Mouse (Mus musculus) kidney, adult 8-10 months (tissue): Measurements from ENCODE around the gene Emx1.

ENCODE experiments used
- DNase-seq, 2 experiments: peaks; one replicate each; pipeline ENCODE4 v3.0.0; 2022

Emx1 gene

DNA sequence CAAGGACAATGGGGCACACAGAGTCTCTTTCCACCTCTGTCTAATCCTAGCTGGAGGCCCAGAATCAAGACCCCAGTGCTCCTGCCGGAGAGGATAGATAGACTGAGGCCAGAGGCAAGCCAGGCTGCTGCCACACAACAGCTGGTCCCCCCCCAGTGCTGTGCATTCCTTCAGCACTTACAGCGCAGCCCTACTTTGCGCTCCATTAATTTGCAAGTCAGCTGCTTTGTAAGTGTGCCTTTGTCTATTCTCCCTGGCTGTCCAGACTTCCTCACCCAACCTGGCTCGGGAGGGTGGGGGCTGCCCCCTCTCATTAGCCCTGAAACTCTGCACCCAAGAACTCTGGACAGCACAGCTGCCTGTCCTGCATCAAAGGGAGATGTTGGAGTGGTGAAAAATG is 44.8 kb downstream of the Emx1 start:
- DNase-seq, result no peak

DNA sequence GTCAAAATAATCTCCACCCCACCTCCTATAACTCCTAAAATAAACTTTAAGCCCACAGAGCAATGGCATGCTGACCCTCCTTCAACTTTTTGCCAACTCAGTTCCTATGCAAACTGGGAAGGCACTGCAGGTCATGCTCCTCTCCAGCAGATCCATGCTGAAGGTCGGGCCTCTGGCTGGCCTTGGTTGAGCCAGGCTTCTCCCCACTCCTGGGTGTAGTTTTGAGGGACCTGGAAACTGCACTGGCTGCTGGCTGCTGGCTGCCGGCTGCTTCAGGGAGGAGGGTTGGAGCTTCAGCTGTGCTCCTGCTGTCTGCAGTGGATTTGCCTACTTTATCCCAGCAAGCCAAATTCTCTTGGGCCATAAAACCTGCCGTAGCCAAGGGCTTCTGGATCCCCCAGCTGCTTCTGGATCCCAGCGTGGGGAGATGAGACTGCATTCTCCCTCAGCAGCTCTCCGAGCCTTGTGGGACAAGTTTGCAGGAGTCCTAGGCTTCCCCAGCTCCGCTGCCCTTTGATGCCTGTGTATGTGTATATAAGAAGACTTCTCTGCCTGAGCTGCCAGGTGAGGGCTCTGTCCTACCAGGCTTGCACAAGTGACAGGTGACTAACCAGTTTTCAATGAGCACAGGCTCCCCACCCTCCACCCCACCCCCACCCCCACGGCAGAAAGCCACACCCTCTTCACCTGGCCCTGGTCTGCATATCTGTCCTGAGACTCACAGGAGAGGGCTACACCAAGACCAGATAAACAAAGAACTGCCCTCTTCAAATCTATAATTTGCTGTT is 45.8 kb downstream of the Emx1 start:
- DNase-seq, result no peak

DNA sequence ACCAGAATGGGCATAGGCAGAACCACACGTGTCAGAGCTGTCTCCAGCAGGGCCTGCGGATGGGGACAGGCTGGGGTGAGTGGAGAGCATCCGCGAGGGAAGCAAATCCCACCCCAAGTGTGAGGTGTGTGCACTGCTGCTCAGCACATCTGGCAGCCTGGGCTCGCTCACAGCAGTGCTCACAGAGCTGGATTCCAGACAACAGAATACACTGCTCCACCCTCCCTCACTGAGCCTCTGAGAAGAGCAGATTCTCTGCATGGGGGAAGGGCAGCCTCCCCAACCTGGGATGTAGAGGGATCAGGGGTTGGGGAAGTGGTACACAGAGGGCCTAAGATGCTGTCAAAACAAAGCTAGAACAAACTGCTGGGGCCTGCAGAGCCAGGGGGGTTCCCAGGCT is 47.6 kb downstream of the Emx1 start:
- DNase-seq, result no peak

DNA sequence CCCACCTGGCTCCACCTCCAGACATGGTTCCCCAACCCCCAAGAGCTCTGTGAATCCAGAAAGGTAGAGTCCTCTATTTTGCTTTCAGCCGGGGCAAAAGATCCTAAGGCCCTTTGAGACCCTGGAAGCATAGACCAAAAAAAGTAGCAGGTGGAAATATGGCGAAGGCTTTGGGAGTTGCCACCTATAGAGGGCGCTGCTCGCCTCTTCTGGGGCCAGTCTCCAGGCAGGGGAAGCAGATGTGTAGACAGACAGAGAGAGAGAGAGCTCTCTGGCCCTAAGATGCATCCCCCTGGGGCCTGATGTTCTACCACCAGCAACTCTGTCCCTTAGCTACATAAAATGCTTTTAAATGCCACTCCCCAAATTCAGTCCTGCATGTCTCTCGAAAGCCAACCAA is 49.8 kb downstream of the Emx1 start:
- DNase-seq, result peak in 1 of 2 experiments; percentile 50

DNA sequence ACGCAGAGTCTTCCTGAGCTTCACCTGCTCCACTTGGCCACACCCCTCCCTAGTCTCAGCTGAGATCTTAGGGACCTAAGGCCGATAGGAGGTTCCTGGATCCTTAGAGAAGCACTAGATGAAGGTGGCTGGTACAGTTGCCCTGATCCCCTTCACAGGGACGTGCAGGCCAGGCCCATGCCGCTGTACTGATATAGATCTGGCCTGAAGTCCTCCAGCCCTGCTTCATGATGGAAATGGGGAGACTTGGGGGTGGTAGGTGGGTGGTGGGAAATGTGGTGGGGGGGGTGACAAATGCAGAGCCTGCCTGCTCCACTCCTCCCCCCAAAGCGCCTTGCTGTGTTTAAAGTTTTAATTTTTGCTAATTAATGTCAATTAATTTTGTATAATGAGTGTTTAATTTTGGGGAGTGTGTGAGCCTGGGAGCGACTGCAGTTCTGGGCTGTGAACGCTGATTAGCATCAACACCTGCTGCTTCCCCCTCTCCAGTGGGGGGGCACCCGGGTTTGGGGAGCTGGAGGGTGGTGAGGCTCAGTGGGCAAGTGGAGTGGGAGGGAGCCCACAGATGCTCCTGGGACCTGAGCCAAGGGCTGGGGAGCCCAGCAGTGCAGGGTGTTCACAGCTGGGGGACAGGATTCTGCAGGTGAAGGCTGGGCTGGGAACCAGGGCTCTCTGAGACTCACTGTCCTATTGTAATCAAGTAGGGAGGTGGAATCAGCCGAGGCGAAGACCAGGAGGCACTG is 50.5 kb downstream of the Emx1 start:
- no peak for DNase-seq

DNA sequence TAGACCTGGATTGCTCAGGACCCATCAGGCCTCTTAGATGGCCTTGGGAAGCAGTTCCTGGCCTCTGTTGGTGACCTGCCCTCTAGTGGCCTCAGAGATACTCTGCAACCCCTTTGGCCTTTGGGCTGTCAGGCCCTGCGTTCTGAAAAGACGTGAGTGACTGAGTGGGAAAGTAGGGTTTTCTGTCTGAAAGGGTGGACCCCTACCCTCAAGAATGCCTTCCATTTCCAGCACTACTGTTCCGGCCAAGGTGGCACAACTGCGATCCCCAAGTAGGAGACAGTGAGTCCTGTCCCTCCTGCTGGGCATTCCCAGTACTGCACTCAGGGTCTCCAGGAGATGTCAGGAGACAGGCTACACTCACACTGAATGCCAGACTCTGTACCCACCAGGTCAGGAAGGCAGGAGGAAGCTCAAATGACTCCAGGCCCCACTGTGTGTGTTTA is 51.8 kb downstream of the Emx1 start:
- DNase-seq, result peak; percentile 67 to 89

DNA sequence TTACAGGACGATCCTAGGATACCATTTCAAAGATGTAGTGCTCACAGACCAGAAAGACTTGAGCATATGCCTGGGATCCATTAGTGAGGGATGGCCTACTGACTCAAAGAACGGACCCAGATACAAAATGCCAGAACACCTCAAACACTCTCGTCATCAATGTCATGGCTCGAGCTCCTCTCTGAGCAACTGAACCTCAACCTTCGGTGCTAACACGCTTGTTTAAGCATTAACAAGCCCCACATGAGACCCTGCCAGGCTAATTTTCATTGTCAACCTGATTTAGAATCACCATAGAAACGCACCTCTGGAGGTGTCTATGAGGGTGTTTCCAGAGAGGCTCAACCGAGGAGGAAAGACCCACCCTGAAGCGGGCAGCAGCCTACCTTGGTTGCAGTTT is 62.6 kb downstream of the Emx1 start:
- DNase-seq, result peak; percentile 34 to 47

DNA sequence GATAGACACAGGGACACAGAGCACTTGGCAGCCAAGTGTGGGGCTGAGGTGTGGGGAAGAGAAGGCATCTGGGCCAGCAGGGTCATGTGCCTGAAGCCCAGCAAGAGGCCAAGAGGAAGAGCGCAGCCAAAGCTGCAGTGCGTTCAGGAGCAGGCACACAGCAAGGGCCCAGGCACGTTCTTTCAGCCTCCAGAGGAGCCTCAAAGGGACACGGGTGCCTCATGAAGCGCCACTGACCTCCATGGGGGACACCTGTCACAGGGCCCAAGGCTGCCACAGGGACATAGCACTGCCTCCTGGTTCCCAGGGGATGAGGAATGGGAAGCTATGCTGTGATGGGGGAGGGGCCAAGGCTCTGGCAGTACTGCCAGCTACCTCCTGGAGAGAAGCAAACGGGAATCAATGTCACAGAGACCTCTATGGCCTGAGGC is 63.6 kb downstream of the Emx1 start:
- DNase-seq, result peak; percentile 80 to 85

DNA sequence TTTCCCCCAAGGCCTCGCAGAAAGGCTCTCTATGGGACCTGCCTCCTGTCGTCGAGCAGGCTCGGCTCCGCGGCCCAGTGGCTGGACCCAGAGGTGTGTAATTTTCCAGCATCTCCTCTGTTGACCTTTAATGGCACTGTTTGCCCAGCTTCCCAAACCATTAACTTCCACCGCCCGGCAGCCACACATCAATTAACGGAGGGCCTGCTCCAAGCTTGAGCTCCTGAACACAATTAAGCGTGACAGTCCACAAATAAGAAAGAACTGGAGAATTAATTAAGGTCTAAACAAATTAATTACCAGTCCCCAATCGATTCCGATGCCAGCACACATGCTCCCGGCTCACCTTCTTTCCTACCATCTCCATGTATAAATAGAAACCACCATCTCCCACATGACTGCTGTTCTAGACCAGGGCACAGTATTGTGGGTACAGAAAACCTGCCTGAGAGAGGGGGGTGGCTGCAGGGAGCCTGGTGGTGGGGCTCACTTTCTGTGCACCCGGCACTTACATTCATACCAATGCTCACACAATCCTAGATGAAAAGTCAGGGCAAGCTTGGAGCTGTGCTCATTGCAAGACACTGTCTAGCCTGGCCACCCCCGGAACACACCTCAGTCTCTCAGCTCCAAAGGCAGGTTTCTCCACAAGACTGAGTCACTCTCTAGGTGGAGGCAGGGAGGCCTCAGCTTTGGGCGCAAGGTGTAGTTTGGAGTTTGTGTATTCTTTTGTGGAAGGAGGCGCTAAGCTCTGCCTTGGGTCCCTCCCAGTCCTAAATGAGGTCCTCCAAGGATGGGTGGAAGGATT is 65.2 kb downstream of the Emx1 start:
- peak; percentile 80 to 88 for DNase-seq

DNA sequence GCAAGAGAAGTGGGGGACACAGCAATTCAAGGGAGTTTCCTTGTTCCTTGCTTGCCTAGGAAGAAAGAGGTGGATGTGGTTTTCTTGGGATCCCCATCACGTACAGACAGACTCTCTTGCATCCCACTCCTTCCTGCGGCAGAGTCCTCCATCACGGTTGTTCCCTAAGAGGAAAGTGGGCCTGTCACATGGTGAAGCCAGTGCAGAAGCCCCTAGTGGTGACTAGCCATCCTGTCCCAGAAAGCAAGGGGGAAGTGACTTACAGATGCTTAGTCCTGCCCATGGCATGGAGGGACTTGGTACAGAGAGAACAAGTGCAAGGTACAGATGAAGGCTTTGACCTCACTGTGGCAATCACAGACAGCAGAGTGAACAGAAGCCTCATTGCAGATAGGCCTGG is 66.0 kb downstream of the Emx1 start:
- DNase-seq, result no peak
